Mouse (Mus musculus) midbrain, embryonic 10.5 days (tissue): Measurements from ENCODE around the gene Pcsk1. TPM values are rescaled to one million over a fixed set of nuclear protein-coding genes. Genes with fewer than 3 reads are reported as not detected.

Source experiments
- DNase-seq: peaks from one replicate; pipeline ENCODE4 v3.0.0-alpha.2; 2017; ENCODE audit warnings: low spot score
- H3K27ac ChIP-seq: fragments of 300-500 bp; sonication (generic); replicated peaks from 2 replicates; pipeline ENCODE4 v1.5.1; 2016; ENCODE audit warnings: mild to moderate bottlenecking
- H3K27me3 ChIP-seq: fragments of 300-500 bp; sonication (generic); 2 replicates; pipeline ENCODE4 v1.6.1; 2016; ENCODE audit warnings: low read depth, mild to moderate bottlenecking; ENCODE audit not compliant: poor library complexity, severe bottlenecking
- H3K36me3 ChIP-seq: fragments of 300-500 bp; sonication (generic); 2 replicates; pipeline ENCODE4 v1.6.1; 2016; ENCODE audit warnings: mild to moderate bottlenecking, moderate library complexity
- H3K4me1 ChIP-seq: fragments of 300-500 bp; sonication (generic); 2 replicates; pipeline ENCODE4 v1.6.1; 2016
- H3K4me3 ChIP-seq: fragments of 300-500 bp; sonication (generic); 2 replicates; pipeline ENCODE4 v1.5.1; 2016; ENCODE audit warnings: mild to moderate bottlenecking, moderate library complexity
- H3K9me3 ChIP-seq: fragments of 300-500 bp; sonication (generic); replicated peaks from 2 replicates; pipeline ENCODE4 v1.6.1; 2016; ENCODE audit warnings: mild to moderate bottlenecking
- WGBS: fragments of 180-500 bp; shearing (Covaris S2); methylation state at CpG from one replicate; pipeline ENCODE4 v1.1.7; 2016; 5-methylcytosine and 5-hydroxymethylcytosine counted together
- polyA plus RNA-seq: library from polyadenylated mRNA; unstranded; fragments of >200 nt; fragmentation: Nextera tagmentation; extraction: Ambion mirVana; gene quantifications from 2 replicates; pipeline ENCODE4 v1.2.1, GENCODE M21; 2016

Gene Pcsk1
- polyA plus RNA-seq = 0.78 and 0.98 TPM in 2 replicates

DNA sequence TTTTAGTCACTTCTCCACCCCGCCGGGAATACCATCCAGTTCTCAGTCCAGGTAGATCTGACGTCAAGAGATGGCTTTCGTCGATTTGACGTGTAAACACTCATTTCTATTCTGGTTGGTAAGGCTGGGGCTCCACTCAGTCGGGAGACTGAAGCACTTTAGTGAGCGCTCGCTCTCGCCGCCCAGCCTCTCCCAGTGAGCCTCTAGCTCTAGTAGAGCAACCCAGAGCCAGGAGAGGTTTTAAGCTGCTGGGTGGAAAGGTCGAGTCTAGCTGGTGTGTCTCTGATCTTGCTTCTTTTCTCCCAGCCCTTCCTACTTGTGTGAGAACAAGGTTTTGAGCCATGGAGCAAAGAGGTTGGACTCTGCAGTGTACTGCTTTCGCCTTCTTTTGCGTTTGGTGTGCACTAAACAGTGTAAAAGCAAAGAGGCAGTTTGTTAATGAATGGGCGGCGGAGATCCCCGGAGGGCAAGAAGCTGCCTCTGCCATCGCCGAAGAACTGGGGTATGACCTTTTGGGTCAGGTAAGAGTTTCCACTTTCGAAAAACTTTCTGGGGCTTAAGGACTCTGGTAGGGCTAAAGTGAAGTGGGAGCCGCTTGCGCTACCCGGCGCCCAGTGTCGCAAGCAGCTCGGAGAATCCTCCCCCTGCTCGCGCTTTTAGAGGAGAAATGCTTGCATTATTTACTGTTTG is at the start of gene Pcsk1:
Gene Pcsk1, plus strand, starts transcription at position 106 of the 690 bp plus-strand sequence.
- H3K4me1 ChIP-seq = peaks cover 18% of the 10 kb centered on the region
- H3K36me3 ChIP-seq = no peaks in the 10 kb centered on the region
- WGBS = 2% methylated on average over 28 of the region's 28 CpGs
- H3K27ac ChIP-seq = peak within 1 kb of the TSS; percentile 63
- H3K27me3 ChIP-seq = peaks cover 9% of the 10 kb centered on the region
- peak within 1 kb of the TSS; percentile 61 for H3K4me3 ChIP-seq
- DNase-seq = peak; percentile 42
- no peaks in the 10 kb centered on the region for H3K9me3 ChIP-seq

DNA sequence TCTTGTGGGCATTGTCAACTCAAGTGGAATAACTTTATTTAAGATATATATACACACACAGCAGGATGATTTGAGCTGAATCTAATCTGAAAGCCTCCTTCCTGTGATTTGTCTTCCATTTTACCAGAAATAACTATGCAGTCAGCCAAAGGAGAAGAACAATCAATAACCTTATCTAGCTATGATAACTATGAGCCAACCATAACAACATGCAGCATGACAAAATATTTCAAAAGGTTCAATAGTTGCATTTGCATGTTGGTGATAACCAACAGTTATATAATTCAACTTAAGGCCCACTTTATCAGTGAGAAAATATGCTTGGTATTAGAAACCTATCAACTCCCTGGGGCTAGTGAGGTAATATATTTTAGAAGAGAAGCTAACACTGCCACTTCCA is 30.8 kb upstream of the Pcsk1 start:
- Histone ChIP-seq H3K27ac (no peak overlapping the region), H3K4me1 (no peaks in the 10 kb centered on the region), H3K4me3 (no peak overlapping the region), H3K27me3 (no peaks in the 10 kb centered on the region), H3K36me3 (no peaks in the 10 kb centered on the region), H3K9me3 (no peaks in the 10 kb centered on the region)
- DNase-seq = no peak

DNA sequence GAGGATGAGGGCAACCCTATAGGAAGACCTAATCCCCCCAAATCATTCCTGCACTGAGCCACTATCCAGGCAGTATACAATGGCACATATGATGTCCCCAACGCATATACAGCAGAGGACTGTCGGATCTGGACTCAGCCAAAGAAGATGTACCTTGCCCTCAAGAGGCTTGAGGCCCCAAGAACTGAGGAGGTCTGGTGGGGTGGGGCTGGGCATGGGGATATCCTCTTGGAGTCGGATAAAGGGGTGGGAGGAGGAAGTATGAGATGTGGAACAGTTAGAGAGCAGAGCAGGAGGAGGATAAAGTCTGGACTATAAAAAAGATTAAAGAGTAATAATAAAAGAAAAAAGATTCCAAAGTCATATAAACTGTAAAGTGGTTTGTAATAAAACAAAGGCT is 25.7 kb upstream of the Pcsk1 start:
- Histone ChIP-seq H3K4me3 (no peak overlapping the region), H3K4me1 (no peaks in the 10 kb centered on the region), H3K27me3 (no peaks in the 10 kb centered on the region), H3K9me3 (no peaks in the 10 kb centered on the region), H3K27ac (no peak overlapping the region), H3K36me3 (no peaks in the 10 kb centered on the region)
- 87% methylated on average over 3 of the region's 3 CpGs for WGBS
- DNase-seq = no peak

DNA sequence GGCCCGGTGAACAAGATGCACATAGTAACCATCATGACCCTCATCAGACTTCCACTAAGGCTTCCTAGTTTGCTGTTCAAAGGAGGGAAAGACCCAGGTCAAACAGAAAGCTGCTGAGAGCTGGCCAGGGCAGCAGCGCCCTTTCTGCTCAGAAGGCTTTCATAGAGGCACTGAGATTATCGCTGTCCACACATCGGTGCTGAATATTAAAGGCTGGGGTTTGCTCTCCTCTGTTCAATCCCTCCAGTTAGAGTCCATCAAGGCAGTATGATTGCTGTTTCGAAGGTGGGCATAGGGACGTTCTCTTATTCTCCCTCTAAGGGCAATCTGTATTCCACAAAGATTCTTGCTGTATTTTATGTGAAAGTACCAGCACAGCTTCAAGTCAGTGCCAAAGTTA is 1.0 kb upstream of the Pcsk1 start:
- Histone ChIP-seq H3K4me3 (no peak overlapping the region), H3K27ac (no peak overlapping the region), H3K36me3 (no peaks in the 10 kb centered on the region), H3K4me1 (peaks cover 18% of the 10 kb centered on the region), H3K9me3 (no peaks in the 10 kb centered on the region), H3K27me3 (peaks cover 9% of the 10 kb centered on the region)
- WGBS = 29% methylated on average over 6 of the region's 6 CpGs
- DNase-seq = peak; percentile 40

DNA sequence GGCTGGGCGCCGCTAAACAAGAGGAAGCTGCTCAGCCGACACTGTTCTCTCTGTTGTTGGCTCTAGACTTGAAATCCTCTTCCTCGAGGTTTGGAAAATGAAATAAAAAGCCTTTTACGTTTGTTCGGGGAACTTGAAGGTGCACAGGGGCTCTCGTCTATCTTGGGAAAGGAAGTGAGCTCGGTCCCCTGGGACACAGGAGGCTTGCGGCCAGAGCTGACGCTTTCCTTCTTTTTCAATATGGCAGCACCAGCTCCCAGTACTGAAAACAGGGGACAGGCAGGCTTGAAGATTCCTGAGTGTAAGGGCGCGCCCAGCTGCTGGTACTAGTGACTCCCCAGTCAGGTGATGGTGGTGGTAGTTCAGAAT is 769 bp downstream of the Pcsk1 start:
- Histone ChIP-seq H3K9me3 (no peaks in the 10 kb centered on the region), H3K27ac (peak overlapping the region; percentile 63), H3K4me1 (peaks cover 15% of the 10 kb centered on the region), H3K36me3 (no peaks in the 10 kb centered on the region), H3K4me3 (peak overlapping the region; percentile 61), H3K27me3 (peaks cover 9% of the 10 kb centered on the region)
- WGBS = under 1% methylated on average over 12 of the region's 12 CpGs
- peak; percentile 48 for DNase-seq

DNA sequence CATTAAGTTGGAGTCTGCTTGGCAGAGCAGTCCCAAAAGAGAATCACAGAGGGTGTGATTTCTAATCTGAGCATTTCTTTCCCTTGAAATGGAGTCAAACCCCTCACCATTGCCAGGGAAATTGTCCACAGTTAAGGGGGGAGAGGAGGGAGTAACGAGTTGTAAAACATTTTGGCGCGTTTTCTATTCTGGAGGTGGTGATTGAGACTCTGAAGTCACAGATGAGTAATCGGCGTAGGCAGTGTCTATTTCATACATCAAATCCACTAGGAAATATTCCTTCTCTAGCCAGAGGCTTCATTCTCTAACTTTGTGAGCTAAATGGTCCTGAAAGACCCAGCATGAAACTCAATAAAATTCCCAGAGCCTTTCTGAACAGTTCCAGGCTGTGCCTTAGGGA is 1.4 kb downstream of the Pcsk1 start:
- Histone ChIP-seq H3K9me3 (no peaks in the 10 kb centered on the region), H3K27ac (no peak overlapping the region), H3K27me3 (peaks cover 9% of the 10 kb centered on the region), H3K4me1 (peaks cover 15% of the 10 kb centered on the region), H3K4me3 (peak overlapping the region; percentile 61), H3K36me3 (no peaks in the 10 kb centered on the region)
- 77% methylated on average over 5 of the region's 5 CpGs for WGBS
- DNase-seq = no peak

DNA sequence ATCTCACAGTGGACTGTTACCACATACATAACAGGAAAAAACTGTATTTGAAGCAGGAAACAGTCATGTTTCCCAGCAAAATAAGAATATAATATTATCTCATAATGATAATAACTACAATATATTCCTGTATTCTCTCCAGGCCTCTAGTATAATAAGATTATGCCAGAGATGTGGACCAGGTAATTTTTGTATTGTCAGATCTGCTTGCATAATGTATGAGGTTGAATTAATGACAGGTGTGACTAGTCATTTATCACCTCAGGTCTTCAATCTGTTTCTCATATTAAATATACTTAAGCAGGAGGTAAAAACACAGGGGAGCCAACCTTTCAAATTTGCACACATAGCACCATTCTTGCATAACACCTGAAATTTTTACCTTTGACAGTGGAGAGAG is 5.9 kb downstream of the Pcsk1 start:
- no peak overlapping the region for H3K27ac ChIP-seq
- no peak for DNase-seq
- no peaks in the 10 kb centered on the region for H3K27me3 ChIP-seq
- no peak overlapping the region for H3K4me3 ChIP-seq
- H3K4me1 ChIP-seq = peaks cover 5% of the 10 kb centered on the region
- H3K36me3 ChIP-seq = no peaks in the 10 kb centered on the region
- no peaks in the 10 kb centered on the region for H3K9me3 ChIP-seq

DNA sequence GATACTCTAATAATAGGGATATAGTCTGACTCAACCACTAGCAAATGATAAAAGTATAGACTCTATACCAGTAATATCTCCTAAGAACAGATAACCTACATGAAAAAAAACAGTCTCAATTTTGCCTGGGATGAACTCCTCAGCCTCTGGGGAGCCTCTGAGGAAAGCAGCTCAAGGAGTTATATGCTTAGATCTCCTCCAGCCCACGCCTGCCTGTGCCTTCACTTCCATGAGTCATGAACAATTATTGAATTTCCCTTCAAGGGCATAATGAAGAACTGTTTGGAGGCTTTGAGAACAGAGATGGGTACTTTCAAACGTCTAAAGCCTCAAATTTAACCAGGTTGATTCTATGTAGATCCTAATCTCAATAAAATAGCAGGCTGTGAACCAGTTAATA is 23.5 kb downstream of the Pcsk1 start:
- Histone ChIP-seq H3K36me3 (no peaks in the 10 kb centered on the region), H3K27ac (no peak overlapping the region), H3K4me1 (peaks cover 6% of the 10 kb centered on the region), H3K27me3 (no peaks in the 10 kb centered on the region), H3K4me3 (no peak overlapping the region), H3K9me3 (no peaks in the 10 kb centered on the region)
- DNase-seq = no peak
- WGBS = 59% methylated on average over 2 of the region's 2 CpGs

DNA sequence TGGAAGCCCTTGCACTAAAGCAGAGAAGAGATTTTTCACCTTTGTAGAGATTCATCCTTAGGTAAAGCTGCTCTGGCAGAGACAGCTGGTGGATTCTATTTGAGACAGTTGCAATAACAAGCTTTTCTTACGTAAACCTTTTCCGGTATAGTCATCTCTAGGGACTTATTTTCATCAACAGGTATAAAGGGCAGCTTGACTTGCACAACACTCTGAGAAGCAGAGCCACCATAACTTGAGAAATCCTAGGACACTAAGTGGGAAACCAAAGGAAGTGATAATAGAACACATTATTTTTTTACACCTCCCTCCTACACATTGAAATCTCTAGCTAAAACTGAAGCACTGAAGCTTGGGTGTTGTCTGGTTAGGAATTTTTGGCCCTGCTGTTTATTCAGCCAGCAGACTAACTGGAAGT is 24.4 kb downstream of the Pcsk1 start:
- H3K27me3 ChIP-seq = no peaks in the 10 kb centered on the region
- peaks cover 6% of the 10 kb centered on the region for H3K4me1 ChIP-seq
- no peaks in the 10 kb centered on the region for H3K9me3 ChIP-seq
- WGBS = 90% methylated on average over 2 of the region's 2 CpGs
- no peak overlapping the region for H3K27ac ChIP-seq
- H3K4me3 ChIP-seq = no peak overlapping the region
- H3K36me3 ChIP-seq = no peaks in the 10 kb centered on the region
- DNase-seq = no peak

DNA sequence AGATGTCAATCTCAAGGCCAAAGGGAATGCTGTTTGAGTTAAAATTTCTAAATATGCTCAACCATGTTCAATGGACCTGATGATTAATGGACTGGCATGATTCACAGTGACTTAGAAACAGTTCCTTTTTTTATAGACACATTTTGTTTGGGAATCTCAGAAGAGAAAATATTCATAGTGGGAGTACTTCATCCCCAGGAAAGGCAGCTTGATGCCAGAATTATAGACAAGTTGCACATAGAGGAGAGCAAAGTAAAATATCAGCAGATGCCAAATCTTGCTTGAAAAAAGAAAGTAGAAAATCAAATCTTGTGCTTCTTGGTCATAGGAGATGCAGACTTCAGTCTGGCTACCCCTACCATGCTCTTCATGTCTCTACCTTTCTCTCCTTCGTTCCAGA is 25.2 kb downstream of the Pcsk1 start:
- 93% methylated on average over 1 of the region's 1 CpGs for WGBS
- H3K36me3 ChIP-seq = no peaks in the 10 kb centered on the region
- no peak overlapping the region for H3K4me3 ChIP-seq
- no peaks in the 10 kb centered on the region for H3K9me3 ChIP-seq
- H3K27ac ChIP-seq = no peak overlapping the region
- H3K4me1 ChIP-seq = peaks cover 6% of the 10 kb centered on the region
- no peaks in the 10 kb centered on the region for H3K27me3 ChIP-seq
- DNase-seq = no peak

DNA sequence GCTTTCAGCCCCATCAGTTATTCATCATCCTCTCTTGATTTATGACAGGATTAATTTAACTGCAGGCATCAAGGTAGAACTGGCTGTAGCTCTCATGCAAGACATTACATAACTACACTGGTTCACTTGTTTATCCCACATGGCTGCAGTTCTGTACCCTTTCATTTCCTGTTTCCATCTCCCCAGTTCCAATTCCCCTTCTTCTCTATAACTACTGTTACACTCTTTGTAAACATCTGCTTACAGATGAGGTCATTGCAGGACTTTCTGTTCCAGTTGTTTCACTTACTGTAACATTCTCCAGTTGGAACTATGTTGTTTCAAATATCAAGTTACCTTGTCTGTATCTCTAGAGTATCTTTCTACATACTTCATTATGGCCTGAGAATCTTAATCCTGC is 46.2 kb downstream of the Pcsk1 start:
- H3K27me3 ChIP-seq = no peaks in the 10 kb centered on the region
- no peaks in the 10 kb centered on the region for H3K4me1 ChIP-seq
- no peak for DNase-seq
- no peak overlapping the region for H3K27ac ChIP-seq
- no peaks in the 10 kb centered on the region for H3K36me3 ChIP-seq
- no peaks in the 10 kb centered on the region for H3K9me3 ChIP-seq
- H3K4me3 ChIP-seq = no peak overlapping the region

DNA sequence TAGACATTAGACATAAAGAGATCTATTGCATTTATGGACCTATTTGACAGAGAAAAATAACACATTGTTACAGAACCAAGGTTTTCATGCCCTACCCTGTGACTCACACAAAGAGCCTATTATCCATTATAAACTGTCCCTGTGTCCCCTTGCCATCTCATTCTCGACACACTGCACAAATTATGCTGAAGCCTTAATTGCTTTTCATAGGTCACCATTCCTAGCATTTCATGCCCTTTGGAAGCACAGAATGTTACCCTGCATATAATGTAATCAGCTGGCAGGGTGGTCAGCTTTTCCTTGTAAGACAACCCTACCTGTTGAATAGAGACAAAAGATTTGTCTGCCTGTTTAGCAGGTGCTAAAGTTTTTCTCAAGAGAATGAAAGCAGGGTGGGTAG is 71.0 kb downstream of the Pcsk1 start:
- H3K9me3 ChIP-seq = no peaks in the 10 kb centered on the region
- DNase-seq = no peak
- H3K4me3 ChIP-seq = no peak overlapping the region
- no peaks in the 10 kb centered on the region for H3K36me3 ChIP-seq
- no peak overlapping the region for H3K27ac ChIP-seq
- H3K27me3 ChIP-seq = no peaks in the 10 kb centered on the region
- WGBS = 63% methylated on average over 1 of the region's 1 CpGs
- H3K4me1 ChIP-seq = no peaks in the 10 kb centered on the region

DNA sequence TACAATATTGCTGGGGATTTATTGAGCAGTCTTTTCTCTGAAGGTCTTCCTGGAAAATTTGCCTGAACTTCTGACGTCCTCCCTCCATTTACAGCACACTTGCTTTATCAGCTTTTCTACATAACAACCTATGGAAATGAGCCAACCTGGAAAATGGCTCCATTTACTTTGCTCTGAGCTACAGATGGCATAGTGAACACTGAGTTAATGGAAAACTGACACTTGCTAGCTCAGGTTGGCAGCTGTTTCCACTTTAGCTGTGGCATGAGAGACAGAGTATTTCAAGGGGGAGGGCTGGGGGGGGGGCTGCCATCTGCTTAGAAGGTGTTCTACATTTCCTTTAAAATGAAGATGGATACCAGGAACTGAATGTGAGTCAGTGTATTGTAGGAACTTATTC is 73.8 kb downstream of the Pcsk1 start:
- H3K36me3 ChIP-seq = no peaks in the 10 kb centered on the region
- WGBS = 74% methylated on average over 1 of the region's 1 CpGs

More for the DNA sequence above, 73.8 kb downstream of the Pcsk1 start:
- H3K4me3 ChIP-seq = no peak overlapping the region
- no peaks in the 10 kb centered on the region for H3K27me3 ChIP-seq
- no peak for DNase-seq
- no peaks in the 10 kb centered on the region for H3K9me3 ChIP-seq
- H3K27ac ChIP-seq = no peak overlapping the region
- H3K4me1 ChIP-seq = no peaks in the 10 kb centered on the region
